Mouse (Mus musculus) cortical plate, adult 2 months (tissue): ENCODE measurements around the gene Bcl7c.
"Not testable (repeated sequence)": the region's sequence is repeated elsewhere in the genome, so short reads cannot be mapped to it uniquely, and the experiment has no call there.

Experiments
- CTCF ChIP-seq: fragments of 200-500 bp; IDR thresholded peaks from 2 replicates; pipeline ENCODE4 v1.5.1; 2011; ENCODE audit warnings: mild to moderate bottlenecking, control low read depth, low read length; ENCODE audit not compliant: insufficient read depth; ENCODE audit errors: extremely low read depth
- POLR2A ChIP-seq: fragments of 200-500 bp; IDR thresholded peaks from 2 replicates; pipeline ENCODE4 v1.6.1; 2011; ENCODE audit warnings: mild to moderate bottlenecking, low read length, control low read depth; ENCODE audit not compliant: insufficient read depth; ENCODE audit errors: extremely low read depth

- TF ChIP-seq POLR2A, CTCF: not testable (repeated sequence)
Measured at GRCm38 (mm10) chr7:127732066-127732465, 23.3 kb upstream of the Bcl7c start, which contains the start of gene Ctf2.
